Mouse (Mus musculus) MEL (cell line): ENCODE measurements around the gene Crip2.

Experiments
- CTCF ChIP-seq, 3 experiments: IDR thresholded peaks in 2 of 3; conservative IDR thresholded peaks in 1 of 3; 2 replicates each; pipeline ENCODE4 v1.5.1; 2011 to 2012; ENCODE audit warnings: low read length in 3 of 3, low read depth in 2 of 3, mild to moderate bottlenecking in 2 of 3, improper control_type of control experiment in 1 of 3, inconsistent platforms in 1 of 3, mixed read lengths in 1 of 3, moderate library complexity in 1 of 3; ENCODE audit not compliant: control insufficient read depth in 1 of 3, insufficient read depth in 1 of 3, poor library complexity in 1 of 3, severe bottlenecking in 1 of 3
- MAX ChIP-seq: IDR thresholded peaks from 2 replicates; pipeline ENCODE4 v1.6.1; 2011; ENCODE audit warnings: low read length, improper control_type of control experiment
- POLR2AphosphoS2 ChIP-seq: IDR thresholded peaks from 2 replicates; pipeline ENCODE4 v1.6.1; 2011; ENCODE audit warnings: low read length, improper control_type of control experiment
- USF2 ChIP-seq, 2 experiments: IDR thresholded peaks; 2 replicates each; pipeline ENCODE4 v1.6.1; 2011 to 2012; ENCODE audit warnings: improper control_type of control experiment in 2 of 2, low read length in 2 of 2, borderline replicate concordance in 1 of 2, inconsistent platforms in 1 of 2, low read depth in 1 of 2, mild to moderate bottlenecking in 1 of 2; ENCODE audit not compliant: insufficient read depth in 1 of 2

DNA sequence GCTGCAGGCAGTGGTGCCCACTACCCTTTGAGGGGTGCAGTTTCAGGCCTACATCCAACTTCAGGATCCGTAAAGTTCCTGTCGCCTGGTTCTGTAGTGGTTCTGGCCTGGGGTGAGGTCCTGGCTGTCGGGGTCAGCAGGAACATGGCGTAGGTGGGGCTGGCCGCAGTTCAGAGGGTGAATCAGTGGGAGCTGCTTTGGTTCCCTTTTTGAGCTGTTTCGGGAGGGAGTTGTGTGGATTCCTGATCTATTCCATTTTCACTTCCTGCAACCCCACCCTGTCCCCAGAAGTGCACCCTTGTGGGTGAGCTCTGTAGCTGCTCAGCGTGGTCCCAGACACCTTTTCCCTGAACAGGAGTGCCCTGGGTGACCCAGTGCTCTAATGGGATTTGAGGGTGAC, 13.9 kb downstream of the Crip2 start:
- TF ChIP-seq USF2 (IDR thresholded peaks at IDR 0.05; ENCODE audit: borderline replicate concordance in 1 of 2, insufficient read depth in 1 of 2, low read depth in 1 of 2, low read length in 2 of 2) (no peak), CTCF (IDR thresholded peaks at IDR 0.05 in 2 of 3, conservative IDR thresholded peaks at IDR 0.05 in 1 of 3; ENCODE audit: control insufficient read depth in 1 of 3, insufficient read depth in 1 of 3, low read depth in 2 of 3, low read length in 3 of 3, poor library complexity in 1 of 3, severe bottlenecking in 1 of 3) (no peak), MAX (no peak), POLR2AphosphoS2 (no peak)
